Mouse (Mus musculus) kidney, embryonic 16.5 days (tissue): ENCODE data around the gene Unc13d. TPM values are rescaled to one million over a fixed set of nuclear protein-coding genes. Genes with fewer than 3 reads are reported as not detected.
A peak's percentile ranks its signal among the peaks of the same experiment; 100 is the strongest.

Experiments used
- ATAC-seq: fragments of 200-750 bp; cut with Nextera tagmentation; 2 replicates; pipeline ENCODE4 v1.8.0; 2017; ENCODE audit warnings: moderate TSS enrichment; ENCODE audit not compliant: low FRiP score, low TSS enrichment
- H3K27ac ChIP-seq: fragments of 300-500 bp; sonication (generic); 2 replicates; pipeline ENCODE4 v1.5.1; 2014; ENCODE audit warnings: low read length
- H3K27me3 ChIP-seq: fragments of 300-500 bp; sonication (generic); 2 replicates; pipeline ENCODE4 v1.6.1; 2014; ENCODE audit warnings: low read length, control low read depth, mixed read lengths; ENCODE audit not compliant: insufficient read depth
- H3K36me3 ChIP-seq: fragments of 300-500 bp; sonication (generic); 2 replicates; pipeline ENCODE4 v1.6.1; 2014; ENCODE audit warnings: low read length, control low read depth, mixed read lengths; ENCODE audit not compliant: insufficient read depth
- H3K4me1 ChIP-seq: fragments of 300-500 bp; sonication (generic); 2 replicates; pipeline ENCODE4 v1.6.1; 2014; ENCODE audit warnings: low read length, control low read depth, mixed read lengths; ENCODE audit not compliant: insufficient read depth
- H3K4me2 ChIP-seq: fragments of 300-500 bp; sonication (generic); replicated peaks from 2 replicates; pipeline ENCODE4 v1.6.1; 2014; ENCODE audit warnings: low read depth, low read length
- H3K4me3 ChIP-seq: fragments of 300-500 bp; sonication (generic); 2 replicates; pipeline ENCODE4 v1.5.1; 2014; ENCODE audit warnings: mild to moderate bottlenecking, low read length
- H3K9ac ChIP-seq: fragments of 300-500 bp; sonication (generic); replicated peaks from 2 replicates; pipeline ENCODE4 v1.6.1; 2014; ENCODE audit warnings: low read length
- H3K9me3 ChIP-seq: fragments of 300-500 bp; sonication (generic); 2 replicates; pipeline ENCODE4 v1.6.1; 2016; ENCODE audit warnings: low read length, control low read depth
- WGBS: fragments of 180-500 bp; shearing (Covaris S2); extraction: QIAGEN DNeasy Blood & Tissue Kit; methylation state at CpG from one replicate; pipeline ENCODE4 v1.1.7; 2014; 5-methylcytosine and 5-hydroxymethylcytosine counted together
- polyA plus RNA-seq: library from polyadenylated mRNA; unstranded; fragments of >200 nt; fragmentation: Nextera tagmentation; extraction: Ambion mirVana; gene quantifications from 2 replicates; pipeline ENCODE4 v1.2.1, GENCODE M21; 2015

Gene Unc13d
- polyA plus RNA-seq, 1 experiment from 2014 or later = 1.00 TPM

- 73% methylated on average over 6 of the region's 6 CpGs for WGBS
- H3K27ac ChIP-seq = no peak overlapping the region
- H3K4me3 ChIP-seq = no peak overlapping the region
- peaks cover 39% of the 10 kb centered on the region for H3K36me3 ChIP-seq
- H3K4me1 ChIP-seq = peaks cover 27% of the 10 kb centered on the region
- ATAC-seq = no peak
- no peak overlapping the region for H3K4me2 ChIP-seq
- no peak overlapping the region for H3K9ac ChIP-seq
- no peaks in the 10 kb centered on the region for H3K9me3 ChIP-seq
- H3K27me3 ChIP-seq = no peaks in the 10 kb centered on the region
Observed at GRCm38 (mm10) chr11:116081081-116081480, 3.3 kb upstream of the Unc13d start.

- 80% methylated on average over 10 of the region's 10 CpGs for WGBS
- no peaks in the 10 kb centered on the region for H3K9me3 ChIP-seq
- H3K4me2 ChIP-seq = no peak overlapping the region
- no peaks in the 10 kb centered on the region for H3K27me3 ChIP-seq
- no peak for ATAC-seq
- no peak overlapping the region for H3K27ac ChIP-seq
- H3K9ac ChIP-seq = no peak overlapping the region
- H3K4me3 ChIP-seq = no peak overlapping the region
- peaks cover 39% of the 10 kb centered on the region for H3K36me3 ChIP-seq
- H3K4me1 ChIP-seq = peaks cover 20% of the 10 kb centered on the region
Observed at GRCm38 (mm10) chr11:116079511-116079910, 1.8 kb upstream of the Unc13d start.

GRCm38 (mm10) chr11:116078676-116079320, 1.0 kb upstream of the Unc13d start:
- ATAC-seq = no peak
- no peak overlapping the region for H3K4me2 ChIP-seq
- H3K4me3 ChIP-seq = no peak overlapping the region
- no peaks in the 10 kb centered on the region for H3K27me3 ChIP-seq
- H3K36me3 ChIP-seq = peaks cover 38% of the 10 kb centered on the region
- 43% methylated on average over 10 of the region's 10 CpGs for WGBS
- peaks cover 20% of the 10 kb centered on the region for H3K4me1 ChIP-seq
- H3K27ac ChIP-seq = 0 out of 2 replicates have a peak overlapping the region, but pooled peaks have one; percentile 39
- H3K9ac ChIP-seq = no peak overlapping the region
- no peaks in the 10 kb centered on the region for H3K9me3 ChIP-seq

GRCm38 (mm10) chr11:116078221-116078620, 460 bp upstream of the Unc13d start:
- Histone ChIP-seq H3K9me3 (no peaks in the 10 kb centered on the region), H3K36me3 (peaks cover 32% of the 10 kb centered on the region), H3K9ac (peak overlapping the region; percentile 55; the same call in 1 of the 2 replicates), H3K4me2 (peak overlapping the region; percentile 52), H3K4me1 (peaks cover 20% of the 10 kb centered on the region), H3K27ac (peak overlapping the region; percentile 51; the same call in 1 of the 2 replicates), H3K27me3 (no peaks in the 10 kb centered on the region), H3K4me3 (peak overlapping the region; percentile 32)
- ATAC-seq = peak; percentile 21; the same call in 1 of the 2 replicates
- 9% methylated on average over 16 of the region's 16 CpGs for WGBS

GRCm38 (mm10) chr11:116076836-116077235, 925 bp downstream of the Unc13d start:
- H3K27ac ChIP-seq = no peak overlapping the region
- H3K4me2 ChIP-seq = no peak overlapping the region
- no peaks in the 10 kb centered on the region for H3K9me3 ChIP-seq
- H3K4me1 ChIP-seq = peaks cover 20% of the 10 kb centered on the region
- WGBS = 89% methylated on average over 7 of the region's 7 CpGs
- no peak overlapping the region for H3K9ac ChIP-seq
- peaks cover 21% of the 10 kb centered on the region for H3K36me3 ChIP-seq
- ATAC-seq = no peak
- no peak overlapping the region for H3K4me3 ChIP-seq
- H3K27me3 ChIP-seq = no peaks in the 10 kb centered on the region

DNA sequence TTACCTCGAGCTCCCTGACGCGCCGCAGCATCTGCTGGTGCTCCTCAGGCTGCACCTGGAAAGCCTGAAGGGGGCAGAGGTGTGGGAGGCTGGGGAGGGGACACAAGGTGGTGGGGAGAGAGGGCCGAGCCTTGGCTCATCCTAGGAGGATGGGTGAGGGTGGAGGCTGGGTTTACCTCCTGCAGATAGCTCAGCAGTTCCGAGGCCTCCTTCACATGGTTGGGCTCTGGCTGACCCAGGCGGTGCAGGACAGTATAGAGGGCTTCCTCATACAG, 1.6 kb downstream of the Unc13d start:
- no peaks in the 10 kb centered on the region for H3K9me3 ChIP-seq
- H3K4me3 ChIP-seq = no peak overlapping the region
- ATAC-seq = no peak
- peaks cover 19% of the 10 kb centered on the region for H3K36me3 ChIP-seq
- WGBS = 74% methylated on average over 7 of the region's 7 CpGs
- no peak overlapping the region for H3K27ac ChIP-seq
- peaks cover 20% of the 10 kb centered on the region for H3K4me1 ChIP-seq
- H3K9ac ChIP-seq = no peak overlapping the region
- H3K4me2 ChIP-seq = no peak overlapping the region
- no peaks in the 10 kb centered on the region for H3K27me3 ChIP-seq

GRCm38 (mm10) chr11:116075539-116076265, 2.1 kb downstream of the Unc13d start:
- Histone ChIP-seq H3K27ac (no peak overlapping the region), H3K9me3 (no peaks in the 10 kb centered on the region), H3K36me3 (peaks cover 15% of the 10 kb centered on the region), H3K4me1 (peaks cover 20% of the 10 kb centered on the region), H3K4me3 (no peak overlapping the region), H3K27me3 (no peaks in the 10 kb centered on the region), H3K9ac (no peak overlapping the region), H3K4me2 (no peak overlapping the region)
- no peak for ATAC-seq
- 56% methylated on average over 20 of the region's 20 CpGs for WGBS

- H3K36me3 ChIP-seq = peaks cover 8% of the 10 kb centered on the region
- no peak overlapping the region for H3K4me3 ChIP-seq
- peaks cover 20% of the 10 kb centered on the region for H3K4me1 ChIP-seq
- no peak overlapping the region for H3K4me2 ChIP-seq
- H3K27me3 ChIP-seq = no peaks in the 10 kb centered on the region
- no peak overlapping the region for H3K27ac ChIP-seq
- WGBS = 44% methylated on average over 7 of the region's 7 CpGs
- H3K9me3 ChIP-seq = no peaks in the 10 kb centered on the region
- no peak for ATAC-seq
- H3K9ac ChIP-seq = no peak overlapping the region
Observed at GRCm38 (mm10) chr11:116074436-116074991, 3.2 kb downstream of the Unc13d start.

GRCm38 (mm10) chr11:116072608-116073007, 5.2 kb downstream of the Unc13d start:
- no peak overlapping the region for H3K4me3 ChIP-seq
- H3K9ac ChIP-seq = no peak overlapping the region
- H3K27me3 ChIP-seq = no peaks in the 10 kb centered on the region
- no peaks in the 10 kb centered on the region for H3K36me3 ChIP-seq
- peaks cover 4% of the 10 kb centered on the region for H3K4me1 ChIP-seq
- H3K9me3 ChIP-seq = no peaks in the 10 kb centered on the region
- 86% methylated on average over 3 of the region's 3 CpGs for WGBS
- H3K4me2 ChIP-seq = no peak overlapping the region
- no peak overlapping the region for H3K27ac ChIP-seq
- no peak for ATAC-seq

- H3K4me2 ChIP-seq = no peak overlapping the region
- no peaks in the 10 kb centered on the region for H3K36me3 ChIP-seq
- ATAC-seq = no peak
- no peak overlapping the region for H3K9ac ChIP-seq
- no peaks in the 10 kb centered on the region for H3K4me1 ChIP-seq
- no peaks in the 10 kb centered on the region for H3K9me3 ChIP-seq
- WGBS = 70% methylated on average over 5 of the region's 5 CpGs
- H3K27me3 ChIP-seq = no peaks in the 10 kb centered on the region
- H3K27ac ChIP-seq = no peak overlapping the region
- no peak overlapping the region for H3K4me3 ChIP-seq
Observed at GRCm38 (mm10) chr11:116071510-116071909, 6.3 kb downstream of the Unc13d start.
